Mouse (Mus musculus) midbrain, postnatal 0 days (tissue): ENCODE measurements around the gene Apof. TPM values are rescaled to one million over a fixed set of nuclear protein-coding genes. Genes with fewer than 3 reads are reported as not detected.

Experiments used
- ATAC-seq: fragments of 200-750 bp; cut with Nextera tagmentation; 2 replicates; pipeline ENCODE4 v1.8.0; 2017; ENCODE audit warnings: moderate number of reproducible peaks, mild to moderate bottlenecking, moderate TSS enrichment, moderate library complexity; ENCODE audit not compliant: low FRiP score
- DNase-seq: peaks from one replicate; pipeline ENCODE4 v3.0.0-alpha.2; 2015; ENCODE audit warnings: low spot score
- H3K27ac ChIP-seq: fragments of 300-500 bp; sonication (generic); 2 replicates; pipeline ENCODE4 v1.5.1; 2014; ENCODE audit warnings: low read depth, mild to moderate bottlenecking, low read length, mixed read lengths
- H3K27me3 ChIP-seq: fragments of 300-500 bp; sonication (generic); 2 replicates; pipeline ENCODE4 v1.6.1; 2014; ENCODE audit warnings: low read length, control low read depth, mixed read lengths; ENCODE audit not compliant: insufficient read depth
- H3K36me3 ChIP-seq: fragments of 300-500 bp; sonication (generic); 2 replicates; pipeline ENCODE4 v1.6.1; 2014; ENCODE audit warnings: low read length, control low read depth, mixed read lengths; ENCODE audit not compliant: insufficient read depth
- H3K4me1 ChIP-seq: fragments of 300-500 bp; sonication (generic); 2 replicates; pipeline ENCODE4 v1.6.1; 2014; ENCODE audit warnings: mild to moderate bottlenecking, control low read depth, antibody characterized with exemption, low read length, mixed read lengths; ENCODE audit not compliant: insufficient read depth
- H3K4me2 ChIP-seq: fragments of 300-500 bp; sonication (generic); 2 replicates; pipeline ENCODE4 v1.6.1; 2014; ENCODE audit warnings: low read depth, mild to moderate bottlenecking, low read length, mixed read lengths; ENCODE audit not compliant: poor library complexity, severe bottlenecking
- H3K4me3 ChIP-seq: fragments of 300-500 bp; sonication (generic); 2 replicates; pipeline ENCODE4 v1.5.1; 2014; ENCODE audit warnings: low read depth, mild to moderate bottlenecking, low read length, moderate library complexity
- H3K9ac ChIP-seq: fragments of 300-500 bp; sonication (generic); replicated peaks from 2 replicates; pipeline ENCODE4 v1.6.1; 2014; ENCODE audit warnings: mild to moderate bottlenecking, low read length, moderate library complexity, mixed read lengths; ENCODE audit not compliant: poor library complexity, severe bottlenecking
- H3K9me3 ChIP-seq: fragments of 300-500 bp; sonication (generic); 2 replicates; pipeline ENCODE4 v1.6.1; 2016; ENCODE audit warnings: low read length, control low read depth
- CTCF ChIP-seq: IDR thresholded peaks from 2 replicates; pipeline ENCODE4 v1.5.1; 2016; ENCODE audit warnings: antibody characterized with exemption, mild to moderate bottlenecking
- WGBS: fragments of 180-500 bp; shearing (Covaris S2); extraction: QIAGEN DNeasy Blood & Tissue Kit; methylation state at CpG from one replicate; pipeline ENCODE4 v1.1.7; 2014; 5-methylcytosine and 5-hydroxymethylcytosine counted together
- polyA plus RNA-seq: library from polyadenylated mRNA; unstranded; fragments of >200 nt; fragmentation: Nextera tagmentation; extraction: Ambion mirVana; gene quantifications from 2 replicates; pipeline ENCODE4 v1.2.1, GENCODE M21; 2015
- total RNA-seq: library from RNA; depleted of rRNA; stranded (reverse); fragments of >200 nt; gene quantifications from 2 replicates; pipeline ENCODE4 v1.2.3, GENCODE M21; 2014; rRNA removed

Apof gene
- total and polyA plus RNA-seq, 2 experiments from 2014 or later: 0.20 TPM; not detected in 1

DNA sequence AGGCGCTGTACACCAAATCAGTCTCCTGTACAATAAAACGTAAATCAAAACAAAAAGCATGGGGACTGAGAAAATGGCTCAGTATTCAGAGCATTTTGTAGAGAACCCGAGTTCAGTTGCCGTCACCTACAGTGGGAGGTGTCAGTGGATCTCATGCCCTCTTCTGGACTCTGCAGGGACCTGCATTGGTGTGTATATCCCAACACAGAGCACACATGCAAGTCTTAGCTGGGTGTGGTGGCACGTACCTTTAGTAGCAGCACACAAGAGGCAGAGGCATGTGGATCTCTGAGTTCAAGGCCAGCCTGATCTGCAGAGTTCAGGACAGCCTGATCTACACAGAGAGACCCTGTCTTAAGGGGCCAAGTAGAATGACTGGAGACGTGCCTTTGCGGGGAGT, 41.2 kb downstream of the Apof start:
- H3K4me2 ChIP-seq: no peak overlapping the region
- no peak for TF ChIP-seq CTCF
- ATAC-seq (no peak), DNase-seq (no peak)
- 94% methylated on average over 7 of the region's 7 CpGs for WGBS
- peaks cover 27% of the 10 kb centered on the region for H3K36me3 ChIP-seq
- no peak overlapping the region for H3K4me3 ChIP-seq
- H3K4me1 ChIP-seq: peaks cover 1% of the 10 kb centered on the region; the same call in 1 of the 2 replicates
- H3K27ac ChIP-seq: no peak overlapping the region
- no peak overlapping the region for H3K9ac ChIP-seq
- H3K27me3 ChIP-seq: no peaks in the 10 kb centered on the region
- no peaks in the 10 kb centered on the region for H3K9me3 ChIP-seq

GRCm38 (mm10) chr10:128310177-128310576, 41.7 kb downstream of the Apof start:
- Histone ChIP-seq H3K4me2 (no peak overlapping the region), H3K4me1 (no peaks in the 10 kb centered on the region), H3K36me3 (peaks cover 32% of the 10 kb centered on the region), H3K27ac (no peak overlapping the region; the same call in 1 of the 2 replicates), H3K27me3 (no peaks in the 10 kb centered on the region), H3K9ac (no peak overlapping the region; the same call in 1 of the 2 replicates), H3K4me3 (no peak overlapping the region), H3K9me3 (no peaks in the 10 kb centered on the region)
- 56% methylated on average over 11 of the region's 11 CpGs for WGBS
- ATAC-seq (no peak), DNase-seq (peak; percentile 50)
- TF ChIP-seq CTCF: no peak

- ATAC-seq (no peak), DNase-seq (no peak)
- H3K27me3 ChIP-seq: no peaks in the 10 kb centered on the region
- no peak overlapping the region for H3K27ac ChIP-seq
- H3K4me2 ChIP-seq: no peak overlapping the region
- 95% methylated on average over 4 of the region's 4 CpGs for WGBS
- H3K9ac ChIP-seq: no peak overlapping the region
- no peaks in the 10 kb centered on the region for H3K4me1 ChIP-seq
- H3K36me3 ChIP-seq: peaks cover 38% of the 10 kb centered on the region
- no peak for TF ChIP-seq CTCF
- H3K4me3 ChIP-seq: no peak overlapping the region
- no peaks in the 10 kb centered on the region for H3K9me3 ChIP-seq
Observed at GRCm38 (mm10) chr10:128310902-128311301, 42.4 kb downstream of the Apof start.

DNA sequence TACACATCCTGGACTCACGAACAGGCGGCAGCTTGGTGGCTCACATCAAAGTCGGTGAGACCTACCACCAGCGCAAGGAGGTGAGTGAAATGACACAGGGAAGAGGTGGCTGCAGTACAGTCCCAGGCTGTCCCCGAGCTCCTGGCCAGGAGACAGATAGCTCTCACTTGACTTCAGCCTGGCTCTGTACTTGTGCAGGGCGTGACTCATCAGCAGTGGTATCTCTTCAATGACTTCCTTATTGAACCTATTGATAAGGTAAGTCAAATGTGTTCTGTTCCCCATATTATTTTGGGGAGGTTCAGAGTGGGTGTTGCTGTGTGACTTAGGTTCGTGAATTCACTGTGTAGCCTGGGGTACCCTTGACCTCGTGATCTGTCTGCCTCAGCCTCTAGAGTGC, 47.1 kb downstream of the Apof start:
- DNase-seq (no peak), ATAC-seq (no peak)
- no peak for TF ChIP-seq CTCF
- Histone ChIP-seq H3K27me3 (no peaks in the 10 kb centered on the region), H3K4me3 (no peak overlapping the region), H3K9me3 (no peaks in the 10 kb centered on the region), H3K4me1 (no peaks in the 10 kb centered on the region), H3K9ac (no peak overlapping the region), H3K4me2 (no peak overlapping the region), H3K36me3 (peaks cover 60% of the 10 kb centered on the region), H3K27ac (no peak overlapping the region)
- 94% methylated on average over 8 of the region's 8 CpGs for WGBS

Other genes with a start within 250 kb of the Apof start
- gene Naca, start 233.1 kb upstream of the Apof start, total RNA-seq: 415 and 452 TPM in 2 replicates
- gene Naca, start 233.1 kb upstream of the Apof start, polyA plus RNA-seq: 443 and 454 TPM in 2 replicates
- gene Ptges3, start 209.7 kb upstream of the Apof start, total RNA-seq: 109 and 117 TPM in 2 replicates
- 390 and 433 TPM in 2 replicates for gene Ptges3, start 209.7 kb upstream of the Apof start, polyA plus RNA-seq
- 4,011 and 6,126 TPM in 2 replicates for gene Atp5b, start 185.4 kb upstream of the Apof start, total RNA-seq
- gene Atp5b, start 185.4 kb upstream of the Apof start, polyA plus RNA-seq: 2,103 and 2,155 TPM in 2 replicates
- 14.0 and 17.3 TPM in 2 replicates for gene Baz2a, start 177.1 kb upstream of the Apof start, total RNA-seq
- 8.0 and 9.3 TPM in 2 replicates for gene Baz2a, start 177.1 kb upstream of the Apof start, polyA plus RNA-seq
- gene Rbms2, start 88.4 kb upstream of the Apof start, total RNA-seq: 11.1 and 12.9 TPM in 2 replicates
- 5.2 and 5.3 TPM in 2 replicates for gene Rbms2, start 88.4 kb upstream of the Apof start, polyA plus RNA-seq
- gene Gls2, start 74.2 kb upstream of the Apof start, total RNA-seq: 2.5 and 4.4 TPM in 2 replicates
- 1.2 and 2.5 TPM in 2 replicates for gene Gls2, start 74.2 kb upstream of the Apof start, polyA plus RNA-seq
- 17.1 and 29.5 TPM in 2 replicates for gene Spryd4, start 56.9 kb upstream of the Apof start, total RNA-seq
- 21.4 and 23.0 TPM in 2 replicates for gene Spryd4, start 56.9 kb upstream of the Apof start, polyA plus RNA-seq
- gene Mip, start 42.8 kb upstream of the Apof start, total RNA-seq: 0.22 TPM in 1 of 2 replicates, not detected in the other
- 0.13 TPM in 1 of 2 replicates, not detected in the other for gene Mip, start 42.8 kb upstream of the Apof start, polyA plus RNA-seq
- 11.0 and 14.6 TPM in 2 replicates for gene Timeless, start 36.6 kb upstream of the Apof start, total RNA-seq
- gene Timeless, start 36.6 kb upstream of the Apof start, polyA plus RNA-seq: 7.7 and 8.1 TPM in 2 replicates
- gene Apon, start 14.6 kb upstream of the Apof start, total RNA-seq: not detected in 2 replicates
- not detected in 2 replicates for gene Apon, start 14.6 kb upstream of the Apof start, polyA plus RNA-seq
- gene Stat2, start 1.9 kb downstream of the Apof start, total RNA-seq: 8.7 and 9.8 TPM in 2 replicates
- 10.5 and 12.9 TPM in 2 replicates for gene Stat2, start 1.9 kb downstream of the Apof start, polyA plus RNA-seq
- gene Il23a, start 30.1 kb downstream of the Apof start, total RNA-seq: not detected in 2 replicates
- gene Il23a, start 30.1 kb downstream of the Apof start, polyA plus RNA-seq: 0.12 TPM in 1 of 2 replicates, not detected in the other
- gene Pan2, start 34.7 kb downstream of the Apof start, total RNA-seq: 18.3 and 19.0 TPM in 2 replicates
- gene Pan2, start 34.7 kb downstream of the Apof start, polyA plus RNA-seq: 12.5 and 13.4 TPM in 2 replicates
- gene Cnpy2, start 53.8 kb downstream of the Apof start, total RNA-seq: 40.3 and 49.4 TPM in 2 replicates
- gene Cnpy2, start 53.8 kb downstream of the Apof start, polyA plus RNA-seq: 164 and 176 TPM in 2 replicates
- 279 and 309 TPM in 2 replicates for gene Cs, start 69.1 kb downstream of the Apof start, total RNA-seq
- gene Cs, start 69.1 kb downstream of the Apof start, polyA plus RNA-seq: 255 and 271 TPM in 2 replicates
- 42.8 and 53.2 TPM in 2 replicates for gene Coq10a, start 100.3 kb downstream of the Apof start, total RNA-seq
- 51.7 and 56.4 TPM in 2 replicates for gene Coq10a, start 100.3 kb downstream of the Apof start, polyA plus RNA-seq
- gene Ankrd52, start 108.4 kb downstream of the Apof start, total RNA-seq: 43.6 and 49.1 TPM in 2 replicates
- gene Ankrd52, start 108.4 kb downstream of the Apof start, polyA plus RNA-seq: 7.8 and 9.9 TPM in 2 replicates
- gene Slc39a5, start 132.6 kb downstream of the Apof start, total RNA-seq: 0.16 and 0.61 TPM in 2 replicates
- gene Slc39a5, start 132.6 kb downstream of the Apof start, polyA plus RNA-seq: 0.16 and 0.27 TPM in 2 replicates
- gene Nabp2, start 142.8 kb downstream of the Apof start, total RNA-seq: 63.1 and 82.0 TPM in 2 replicates
- 145 and 157 TPM in 2 replicates for gene Nabp2, start 142.8 kb downstream of the Apof start, polyA plus RNA-seq
- 94.3 and 103 TPM in 2 replicates for gene Rnf41, start 143.0 kb downstream of the Apof start, total RNA-seq
- 91.6 and 93.8 TPM in 2 replicates for gene Rnf41, start 143.0 kb downstream of the Apof start, polyA plus RNA-seq
- gene Smarcc2, start 190.6 kb downstream of the Apof start, total RNA-seq: 216 and 233 TPM in 2 replicates
- gene Smarcc2, start 190.6 kb downstream of the Apof start, polyA plus RNA-seq: 129 and 143 TPM in 2 replicates
- gene Myl6, start 225.5 kb downstream of the Apof start, total RNA-seq: 648 and 715 TPM in 2 replicates
- gene Myl6, start 225.5 kb downstream of the Apof start, polyA plus RNA-seq: 946 and 1,057 TPM in 2 replicates
- 24.6 and 28.6 TPM in 2 replicates for gene Myl6b, start 230.0 kb downstream of the Apof start, total RNA-seq
- gene Myl6b, start 230.0 kb downstream of the Apof start, polyA plus RNA-seq: 4.9 and 5.4 TPM in 2 replicates